Mouse (Mus musculus) urinary bladder, postnatal 10 days (tissue): ENCODE data around the gene Mrpl45.
"Not testable (repeated sequence)": the region's sequence is repeated elsewhere in the genome, so short reads cannot be mapped to it uniquely, and the experiment has no call there.

ENCODE experiments used
- DNase-seq: peaks from one replicate; pipeline ENCODE4 v3.0.0; 2022; ENCODE audit warnings: low spot score

Gene Mrpl45

GRCm38 (mm10) chr11:97315504-97316503, at the start of gene Mrpl45:
TSS of gene Mrpl45 (plus strand) at chr11:97315716.
- peak; percentile 90 for DNase-seq

GRCm38 (mm10) chr11:97266544-97266943, 49.0 kb upstream of the Mrpl45 start:
- not testable (repeated sequence) for DNase-seq

GRCm38 (mm10) chr11:97270004-97270403, 45.5 kb upstream of the Mrpl45 start:
- DNase-seq = not testable (repeated sequence)

GRCm38 (mm10) chr11:97272835-97273234, 42.7 kb upstream of the Mrpl45 start:
- DNase-seq = no peak

- no peak for DNase-seq
Observed at GRCm38 (mm10) chr11:97273613-97274012, 41.9 kb upstream of the Mrpl45 start.

GRCm38 (mm10) chr11:97274947-97275346, 40.6 kb upstream of the Mrpl45 start:
- not testable (repeated sequence) for DNase-seq

- DNase-seq = no peak
Observed at GRCm38 (mm10) chr11:97275349-97275748, 40.2 kb upstream of the Mrpl45 start.

GRCm38 (mm10) chr11:97276019-97276418, 39.5 kb upstream of the Mrpl45 start:
- no peak for DNase-seq

- no peak for DNase-seq
Observed at GRCm38 (mm10) chr11:97277166-97277565, 38.4 kb upstream of the Mrpl45 start.

- no peak for DNase-seq
Observed at GRCm38 (mm10) chr11:97278456-97278855, 37.1 kb upstream of the Mrpl45 start.

GRCm38 (mm10) chr11:97279040-97279404, 36.5 kb upstream of the Mrpl45 start:
- DNase-seq = no peak

- DNase-seq = no peak
Observed at GRCm38 (mm10) chr11:97279405-97280215, 35.9 kb upstream of the Mrpl45 start.

- peak; percentile 30 for DNase-seq
Observed at GRCm38 (mm10) chr11:97280216-97280861, 35.2 kb upstream of the Mrpl45 start, which contains the start of gene Npepps. TSS of gene Npepps (minus strand) at chr11:97280638.

GRCm38 (mm10) chr11:97282179-97282578, 33.3 kb upstream of the Mrpl45 start:
- DNase-seq = no peak

- no peak for DNase-seq
Observed at GRCm38 (mm10) chr11:97284854-97285253, 30.7 kb upstream of the Mrpl45 start.

GRCm38 (mm10) chr11:97285852-97286775, 29.4 kb upstream of the Mrpl45 start:
- DNase-seq = no peak

- no peak for DNase-seq
Observed at GRCm38 (mm10) chr11:97286973-97287372, 28.5 kb upstream of the Mrpl45 start.

GRCm38 (mm10) chr11:97287643-97288042, 27.9 kb upstream of the Mrpl45 start:
- DNase-seq = no peak

GRCm38 (mm10) chr11:97289276-97290230, 26.0 kb upstream of the Mrpl45 start:
- no peak for DNase-seq

- DNase-seq = no peak
Observed at GRCm38 (mm10) chr11:97292731-97293130, 22.8 kb upstream of the Mrpl45 start.
